Mouse (Mus musculus): ENCODE measurements around the gene Col26a1.

Gene Col26a1

GRCm38 (mm10) chr5:136881380-136882009 lies 1.5 kb downstream of the Col26a1 start:
- peak; percentile 31 for DNase-seq (ENCODE audit: low spot score)

GRCm38 (mm10) chr5:136880101-136880500 lies 2.9 kb downstream of the Col26a1 start:
- DNase-seq (ENCODE audit: low spot score): no peak

- no peak for DNase-seq (ENCODE audit: low spot score)
These were observed 8.7 kb downstream of the Col26a1 start for GRCm38 (mm10) chr5:136874271-136874670.

GRCm38 (mm10) chr5:136872417-136872816 lies 10.6 kb downstream of the Col26a1 start:
- DNase-seq (ENCODE audit: low spot score): no peak

GRCm38 (mm10) chr5:136869451-136870114 lies 13.4 kb downstream of the Col26a1 start:
- no peak for DNase-seq (ENCODE audit: low spot score)

- DNase-seq (ENCODE audit: low spot score): no peak
These were observed 15.3 kb downstream of the Col26a1 start for GRCm38 (mm10) chr5:136867706-136868105.

GRCm38 (mm10) chr5:136863961-136864674 lies 18.9 kb downstream of the Col26a1 start:
- DNase-seq (ENCODE audit: low spot score): no peak

- no peak for DNase-seq (ENCODE audit: low spot score)
These were observed 19.7 kb downstream of the Col26a1 start for GRCm38 (mm10) chr5:136863276-136863675.

GRCm38 (mm10) chr5:136862806-136863205 lies 20.2 kb downstream of the Col26a1 start:
- DNase-seq (ENCODE audit: low spot score): no peak

GRCm38 (mm10) chr5:136861191-136861940 lies 21.6 kb downstream of the Col26a1 start:
- no peak for DNase-seq (ENCODE audit: low spot score)

GRCm38 (mm10) chr5:136850716-136851115 lies 32.3 kb downstream of the Col26a1 start:
- no peak for DNase-seq (ENCODE audit: low spot score)

- DNase-seq (ENCODE audit: low spot score): no peak
These were observed 36.4 kb downstream of the Col26a1 start for GRCm38 (mm10) chr5:136846385-136847264.

GRCm38 (mm10) chr5:136843930-136844329 lies 39.1 kb downstream of the Col26a1 start:
- no peak for DNase-seq (ENCODE audit: low spot score)

- no peak for DNase-seq (ENCODE audit: low spot score)
These were observed 43.0 kb downstream of the Col26a1 start for GRCm38 (mm10) chr5:136840036-136840435.

- DNase-seq (ENCODE audit: low spot score): no peak
These were observed 50.0 kb downstream of the Col26a1 start for GRCm38 (mm10) chr5:136833053-136833452.

- DNase-seq (ENCODE audit: low spot score): no peak
These were observed 52.9 kb downstream of the Col26a1 start for GRCm38 (mm10) chr5:136830156-136830555.

GRCm38 (mm10) chr5:136821971-136822370 lies 61.0 kb downstream of the Col26a1 start:
- DNase-seq (ENCODE audit: low spot score): no peak

GRCm38 (mm10) chr5:136820911-136821310 lies 62.1 kb downstream of the Col26a1 start:
- no peak for DNase-seq (ENCODE audit: low spot score)

- no peak for DNase-seq (ENCODE audit: low spot score)
These were observed 63.3 kb downstream of the Col26a1 start for GRCm38 (mm10) chr5:136819686-136820085.

- no peak for DNase-seq (ENCODE audit: low spot score)
These were observed 72.3 kb downstream of the Col26a1 start for GRCm38 (mm10) chr5:136810539-136811374.

All from MN1 (cell line).